Mouse (Mus musculus): Measurements from ENCODE around the gene Dhx29. TPM values are rescaled to one million over a fixed set of nuclear protein-coding genes. Genes with fewer than 3 reads are reported as not detected.

Dhx29 gene
- polyA plus RNA-seq, 1 experiment from 2014 or later, result 37.2 TPM

GRCm38 (mm10) chr13:112964421-112964820 lies 37.2 kb downstream of the Dhx29 start:
- Histone ChIP-seq H3K27ac (ENCODE audit: low read depth, low read length) (no peak overlapping the region), H3K27me3 (ENCODE audit: control insufficient read depth, insufficient read depth, low read length) (no peaks in the 10 kb centered on the region), H3K4me1 (replicated peaks; ENCODE audit: control insufficient read depth, insufficient read depth, low read length) (no peaks in the 10 kb centered on the region), H3K9ac (ENCODE audit: low read length) (no peak overlapping the region), H3K4me3 (ENCODE audit: low read depth, low read length) (no peak overlapping the region), H3K36me3 (ENCODE audit: control insufficient read depth, insufficient read depth, low read length) (no peaks in the 10 kb centered on the region; the same call in 1 of the 2 replicates), H3K9me3 (ENCODE audit: control insufficient read depth, low read length) (no peaks in the 10 kb centered on the region), H3K4me2 (ENCODE audit: low read depth, low read length, severe bottlenecking) (no peak overlapping the region)
- DNase-seq (ENCODE audit: low spot score), result no peak
- no peak for ATAC-seq (replicated peaks; ENCODE audit: low FRiP score)
- 91% methylated on average over 12 of the region's 12 CpGs for WGBS

- Histone ChIP-seq H3K27ac (ENCODE audit: low read depth, low read length) (no peak overlapping the region), H3K9me3 (ENCODE audit: control insufficient read depth, low read length) (no peaks in the 10 kb centered on the region), H3K4me2 (ENCODE audit: low read depth, low read length, severe bottlenecking) (no peak overlapping the region), H3K9ac (ENCODE audit: low read length) (no peak overlapping the region), H3K27me3 (ENCODE audit: control insufficient read depth, insufficient read depth, low read length) (no peaks in the 10 kb centered on the region), H3K4me1 (replicated peaks; ENCODE audit: control insufficient read depth, insufficient read depth, low read length) (no peaks in the 10 kb centered on the region), H3K4me3 (ENCODE audit: low read depth, low read length) (no peak overlapping the region), H3K36me3 (ENCODE audit: control insufficient read depth, insufficient read depth, low read length) (no peaks in the 10 kb centered on the region; the same call in 1 of the 2 replicates)
- no peak for ATAC-seq (replicated peaks; ENCODE audit: low FRiP score)
- WGBS, result 94% methylated on average over 5 of the region's 5 CpGs
- no peak for DNase-seq (ENCODE audit: low spot score)
Observed at GRCm38 (mm10) chr13:112967267-112967666, 40.0 kb downstream of the Dhx29 start.

GRCm38 (mm10) chr13:112976720-112977119 lies 49.5 kb downstream of the Dhx29 start:
- no peaks in the 10 kb centered on the region for H3K4me1 ChIP-seq (replicated peaks; ENCODE audit: control insufficient read depth, insufficient read depth, low read length)
- ATAC-seq (replicated peaks; ENCODE audit: low FRiP score) (no peak), DNase-seq (ENCODE audit: low spot score) (no peak)
- no peak overlapping the region for H3K4me2 ChIP-seq (ENCODE audit: low read depth, low read length, severe bottlenecking)
- H3K36me3 ChIP-seq (ENCODE audit: control insufficient read depth, insufficient read depth, low read length), result no peaks in the 10 kb centered on the region
- H3K9me3 ChIP-seq (ENCODE audit: control insufficient read depth, low read length), result no peaks in the 10 kb centered on the region
- peaks cover 2% of the 10 kb centered on the region; the same call in 1 of the 2 replicates for H3K27me3 ChIP-seq (ENCODE audit: control insufficient read depth, insufficient read depth, low read length)
- no peak overlapping the region for H3K9ac ChIP-seq (ENCODE audit: low read length)
- 45% methylated on average over 10 of the region's 10 CpGs for WGBS
- no peak overlapping the region for H3K27ac ChIP-seq (ENCODE audit: low read depth, low read length)
- no peak overlapping the region for H3K4me3 ChIP-seq (ENCODE audit: low read depth, low read length)

- peak; percentile 63 for DNase-seq (ENCODE audit: low spot score)
- Histone ChIP-seq H3K36me3 (ENCODE audit: control insufficient read depth, insufficient read depth, low read length) (no peaks in the 10 kb centered on the region), H3K9ac (ENCODE audit: low read length) (no peak overlapping the region; the same call in 1 of the 2 replicates), H3K27ac (ENCODE audit: low read depth, low read length) (no peak overlapping the region), H3K27me3 (ENCODE audit: control insufficient read depth, insufficient read depth, low read length) (peaks cover 49% of the 10 kb centered on the region), H3K9me3 (ENCODE audit: control insufficient read depth, low read length) (no peaks in the 10 kb centered on the region), H3K4me3 (ENCODE audit: low read depth, low read length) (peak overlapping the region; percentile 7; the same call in 1 of the 2 replicates), H3K4me1 (replicated peaks; ENCODE audit: control insufficient read depth, insufficient read depth, low read length) (peaks cover 26% of the 10 kb centered on the region), H3K4me2 (ENCODE audit: low read depth, low read length, severe bottlenecking) (peak overlapping the region; percentile 92)
- peak; percentile 62 for ATAC-seq (replicated peaks; ENCODE audit: low FRiP score)
- 2% methylated on average over 18 of the region's 18 CpGs for WGBS
Observed at GRCm38 (mm10) chr13:112985605-112986450, 58.6 kb downstream of the Dhx29 start.

GRCm38 (mm10) chr13:112986451-112986950 lies 59.2 kb downstream of the Dhx29 start:
- Histone ChIP-seq H3K4me2 (ENCODE audit: low read depth, low read length, severe bottlenecking) (peak overlapping the region; percentile 92), H3K9ac (ENCODE audit: low read length) (no peak overlapping the region), H3K9me3 (ENCODE audit: control insufficient read depth, low read length) (no peaks in the 10 kb centered on the region), H3K4me3 (ENCODE audit: low read depth, low read length) (peak overlapping the region; percentile 7; the same call in 1 of the 2 replicates), H3K4me1 (replicated peaks; ENCODE audit: control insufficient read depth, insufficient read depth, low read length) (peaks cover 26% of the 10 kb centered on the region), H3K27ac (ENCODE audit: low read depth, low read length) (no peak overlapping the region), H3K36me3 (ENCODE audit: control insufficient read depth, insufficient read depth, low read length) (no peaks in the 10 kb centered on the region), H3K27me3 (ENCODE audit: control insufficient read depth, insufficient read depth, low read length) (peaks cover 55% of the 10 kb centered on the region)
- ATAC-seq (replicated peaks; ENCODE audit: low FRiP score), result no peak
- DNase-seq (ENCODE audit: low spot score), result no peak
- WGBS, result under 1% methylated on average over 17 of the region's 17 CpGs

GRCm38 (mm10) chr13:112987532-112987943 lies 60.3 kb downstream of the Dhx29 start, which contains the start of gene Ccno:
Ccno (plus strand) TSS chr13:112987802.
- Histone ChIP-seq H3K4me1 (replicated peaks; ENCODE audit: control insufficient read depth, insufficient read depth, low read length) (peaks cover 26% of the 10 kb centered on the region), H3K9me3 (ENCODE audit: control insufficient read depth, low read length) (no peaks in the 10 kb centered on the region), H3K9ac (ENCODE audit: low read length) (peak within 1 kb of the TSS; percentile 37), H3K36me3 (ENCODE audit: control insufficient read depth, insufficient read depth, low read length) (no peaks in the 10 kb centered on the region), H3K27me3 (ENCODE audit: control insufficient read depth, insufficient read depth, low read length) (peaks cover 61% of the 10 kb centered on the region), H3K4me2 (ENCODE audit: low read depth, low read length, severe bottlenecking) (peak within 1 kb of the TSS; percentile 92), H3K27ac (ENCODE audit: low read depth, low read length) (no peak within 1 kb of the TSS), H3K4me3 (ENCODE audit: low read depth, low read length) (peak within 1 kb of the TSS; percentile 43)
- peak; percentile 90 for ATAC-seq (replicated peaks; ENCODE audit: low FRiP score)
- WGBS, result under 1% methylated on average over 47 of the region's 47 CpGs
- DNase-seq (ENCODE audit: low spot score), result peak; percentile 94

GRCm38 (mm10) chr13:112987991-112988390 lies 60.7 kb downstream of the Dhx29 start:
- peak overlapping the region; percentile 92 for H3K4me2 ChIP-seq (ENCODE audit: low read depth, low read length, severe bottlenecking)
- peaks cover 64% of the 10 kb centered on the region for H3K27me3 ChIP-seq (ENCODE audit: control insufficient read depth, insufficient read depth, low read length)
- WGBS, result under 1% methylated on average over 39 of the region's 39 CpGs
- H3K27ac ChIP-seq (ENCODE audit: low read depth, low read length), result no peak overlapping the region
- ATAC-seq (replicated peaks; ENCODE audit: low FRiP score) (peak; percentile 35), DNase-seq (ENCODE audit: low spot score) (no peak)
- H3K4me3 ChIP-seq (ENCODE audit: low read depth, low read length), result peak overlapping the region; percentile 43
- peaks cover 26% of the 10 kb centered on the region for H3K4me1 ChIP-seq (replicated peaks; ENCODE audit: control insufficient read depth, insufficient read depth, low read length)
- no peaks in the 10 kb centered on the region for H3K36me3 ChIP-seq (ENCODE audit: control insufficient read depth, insufficient read depth, low read length)
- no peaks in the 10 kb centered on the region for H3K9me3 ChIP-seq (ENCODE audit: control insufficient read depth, low read length)
- peak overlapping the region; percentile 37 for H3K9ac ChIP-seq (ENCODE audit: low read length)

- Histone ChIP-seq H3K9me3 (ENCODE audit: control insufficient read depth, low read length) (no peaks in the 10 kb centered on the region), H3K4me1 (replicated peaks; ENCODE audit: control insufficient read depth, insufficient read depth, low read length) (peaks cover 31% of the 10 kb centered on the region), H3K27me3 (ENCODE audit: control insufficient read depth, insufficient read depth, low read length) (peaks cover 73% of the 10 kb centered on the region), H3K9ac (ENCODE audit: low read length) (no peak overlapping the region), H3K4me3 (ENCODE audit: low read depth, low read length) (peak overlapping the region; percentile 43; the same call in 1 of the 2 replicates), H3K36me3 (ENCODE audit: control insufficient read depth, insufficient read depth, low read length) (no peaks in the 10 kb centered on the region), H3K27ac (ENCODE audit: low read depth, low read length) (no peak overlapping the region), H3K4me2 (ENCODE audit: low read depth, low read length, severe bottlenecking) (peak overlapping the region; percentile 92; the same call in 1 of the 2 replicates)
- WGBS, result under 1% methylated on average over 19 of the region's 19 CpGs
- ATAC-seq (replicated peaks; ENCODE audit: low FRiP score) (no peak), DNase-seq (ENCODE audit: low spot score) (peak; percentile 65)
Observed at GRCm38 (mm10) chr13:112988866-112989265, 61.6 kb downstream of the Dhx29 start.
